Mouse (Mus musculus) kidney, adult 2 months (tissue): ENCODE measurements around the gene 9530077C05Rik. TPM values are rescaled to one million over a fixed set of nuclear protein-coding genes. Genes with fewer than 3 reads are reported as not detected.
A peak's percentile ranks its signal among the peaks of the same experiment; 100 is the strongest.

Experiments used
- DNase-seq: peaks from one replicate; pipeline ENCODE4 v3.0.0; 2021
- H3K27ac ChIP-seq: fragments of 200-500 bp; 2 replicates; pipeline ENCODE4 v1.5.1; 2012; ENCODE audit warnings: low read depth, low read length, control low read depth, inconsistent platforms; ENCODE audit not compliant: insufficient read depth
- H3K27me3 ChIP-seq: fragments of 200-500 bp; replicated peaks from 2 replicates; pipeline ENCODE4 v1.6.1; 2012; ENCODE audit warnings: mild to moderate bottlenecking, moderate library complexity, low read length, inconsistent platforms; ENCODE audit not compliant: control insufficient read depth, insufficient read depth
- H3K36me3 ChIP-seq: fragments of 200-500 bp; 2 replicates; pipeline ENCODE4 v1.6.1; 2012; ENCODE audit warnings: mild to moderate bottlenecking, moderate library complexity, low read length, inconsistent platforms; ENCODE audit not compliant: control insufficient read depth, insufficient read depth
- H3K4me1 ChIP-seq: fragments of 200-500 bp; 2 replicates; pipeline ENCODE4 v1.6.1; 2011; ENCODE audit warnings: low read length; ENCODE audit not compliant: control insufficient read depth, insufficient read depth
- H3K4me3 ChIP-seq: fragments of 200-500 bp; 2 replicates; pipeline ENCODE4 v1.5.1; 2011; ENCODE audit warnings: mild to moderate bottlenecking, low read depth, low read length, control low read depth; ENCODE audit not compliant: insufficient read depth
- CTCF ChIP-seq: fragments of 200-500 bp; conservative IDR thresholded peaks from 2 replicates; pipeline ENCODE4 v1.5.1; 2011; ENCODE audit warnings: low read depth, mild to moderate bottlenecking, control low read depth, low read length, moderate library complexity, mixed read lengths; ENCODE audit not compliant: insufficient read depth, insufficient read length
- POLR2A ChIP-seq: fragments of 200-500 bp; IDR thresholded peaks from one replicate; pipeline ENCODE4 v1.6.1; 2011; ENCODE audit warnings: low read depth, low read length, control low read depth
- WGBS: fragments of 180-500 bp; shearing (Covaris S2); methylation state at CpG from one replicate; pipeline ENCODE4 v1.1.7; 2018; 5-methylcytosine and 5-hydroxymethylcytosine counted together
- polyA plus RNA-seq: library from polyadenylated mRNA; depleted of rRNA; stranded (reverse); fragments of >200 nt; gene quantifications from 2 replicates; pipeline ENCODE4 v1.2.3, GENCODE M21; 2012

The 9530077C05Rik gene
- polyA plus RNA-seq, 1 experiment = 1.0 TPM

DNA sequence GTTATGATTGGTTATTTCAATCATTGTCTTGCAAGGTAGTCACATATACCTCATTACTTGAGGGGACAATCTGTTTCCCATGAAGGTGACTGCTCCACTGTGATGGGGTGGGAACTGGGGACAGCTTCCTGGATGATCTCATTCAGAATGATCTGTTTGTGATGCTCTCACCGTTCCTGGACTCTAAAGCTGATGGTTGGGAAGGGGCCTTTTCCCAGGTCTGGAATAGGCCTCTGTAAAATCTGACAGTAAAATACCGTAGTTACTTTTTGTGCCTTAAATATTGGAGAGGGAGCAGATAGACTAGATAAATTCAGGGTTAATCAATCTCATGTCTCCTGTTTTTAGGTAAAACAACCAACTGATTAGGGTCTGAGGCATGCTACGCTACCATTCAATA is 58.3 kb downstream of the 9530077C05Rik start, which contains the start of gene Rp9:
Gene Rp9 (minus strand): TSS at position 101 of the 400 bp plus-strand sequence.
- WGBS = 91% methylated on average over 3 of the region's 3 CpGs
- TF ChIP-seq POLR2A (no peak), CTCF (no peak)
- no peaks in the 10 kb centered on the region for H3K36me3 ChIP-seq
- H3K4me1 ChIP-seq = peaks cover 3% of the 10 kb centered on the region; the same call in 1 of the 2 replicates
- peak within 1 kb of the TSS; percentile 33; the same call in 1 of the 2 replicates for H3K27ac ChIP-seq
- 0 out of 2 replicates have a peak within 1 kb of the TSS, but pooled peaks have one; percentile 58 for H3K4me3 ChIP-seq
- no peak for DNase-seq
- no peaks in the 10 kb centered on the region for H3K27me3 ChIP-seq

DNA sequence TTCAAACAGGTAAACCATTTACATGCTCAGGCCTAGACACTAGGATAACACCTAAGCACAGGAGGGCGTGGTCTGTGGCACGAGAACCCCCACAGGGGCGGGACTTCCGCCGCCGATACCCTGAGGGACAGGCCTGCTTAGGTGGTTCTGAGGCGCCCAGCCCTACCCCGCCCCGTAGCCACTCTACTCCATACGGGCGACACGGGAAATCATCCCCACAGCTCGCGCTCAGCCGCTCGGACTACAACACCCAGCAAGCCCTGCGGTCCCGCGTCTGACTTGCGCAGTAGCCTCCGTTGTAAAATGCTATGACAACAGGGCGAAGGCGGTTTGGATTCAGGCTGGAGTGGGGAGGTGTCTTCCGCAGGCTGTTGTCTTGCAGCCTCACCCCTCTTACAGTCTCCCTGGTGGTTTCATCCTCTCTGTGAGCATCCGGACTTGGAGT is 64.1 kb downstream of the 9530077C05Rik start, which contains the start of gene Bbs9:
Gene Bbs9 (plus strand): TSS at position 292 of the 445 bp plus-strand sequence.
- TF ChIP-seq POLR2A = peak; percentile 25
- no peak for TF ChIP-seq CTCF
- no peaks in the 10 kb centered on the region for H3K36me3 ChIP-seq
- peak within 1 kb of the TSS; percentile 11; the same call in 1 of the 2 replicates for H3K27ac ChIP-seq
- DNase-seq = peak; percentile 97
- peak within 1 kb of the TSS; percentile 78 for H3K4me3 ChIP-seq
- 1% methylated on average over 25 of the region's 25 CpGs for whole genome bisulfite sequencing
- no peaks in the 10 kb centered on the region for H3K27me3 ChIP-seq
- H3K4me1 ChIP-seq = no peaks in the 10 kb centered on the region

DNA sequence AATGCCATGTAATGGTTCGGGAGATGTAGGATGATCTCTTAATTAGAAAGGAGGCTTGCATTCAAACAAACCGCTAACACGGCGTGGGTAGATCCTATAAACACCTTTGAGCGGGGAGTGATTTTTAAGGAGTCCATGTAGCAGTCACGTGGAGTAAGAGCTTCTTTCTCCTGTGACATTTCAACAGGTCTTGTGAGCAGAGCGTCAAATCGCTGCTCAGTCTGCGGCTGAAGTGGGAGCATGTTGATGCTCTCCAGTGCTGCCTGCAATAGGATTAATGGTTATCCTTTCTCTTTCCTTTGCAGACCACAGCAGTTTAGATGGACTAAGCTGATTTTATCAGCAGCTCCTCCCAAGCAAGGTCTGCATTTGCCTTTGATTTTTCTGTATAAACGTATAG is 65.0 kb downstream of the 9530077C05Rik start:
- H3K4me1 ChIP-seq = no peaks in the 10 kb centered on the region
- peak; percentile 17 for DNase-seq
- no peaks in the 10 kb centered on the region for H3K36me3 ChIP-seq
- 6% methylated on average over 10 of the region's 10 CpGs for WGBS
- peak overlapping the region; percentile 78 for H3K4me3 ChIP-seq
- peak overlapping the region; percentile 11; the same call in 1 of the 2 replicates for H3K27ac ChIP-seq
- TF ChIP-seq CTCF (no peak), POLR2A (no peak)
- no peaks in the 10 kb centered on the region for H3K27me3 ChIP-seq

DNA sequence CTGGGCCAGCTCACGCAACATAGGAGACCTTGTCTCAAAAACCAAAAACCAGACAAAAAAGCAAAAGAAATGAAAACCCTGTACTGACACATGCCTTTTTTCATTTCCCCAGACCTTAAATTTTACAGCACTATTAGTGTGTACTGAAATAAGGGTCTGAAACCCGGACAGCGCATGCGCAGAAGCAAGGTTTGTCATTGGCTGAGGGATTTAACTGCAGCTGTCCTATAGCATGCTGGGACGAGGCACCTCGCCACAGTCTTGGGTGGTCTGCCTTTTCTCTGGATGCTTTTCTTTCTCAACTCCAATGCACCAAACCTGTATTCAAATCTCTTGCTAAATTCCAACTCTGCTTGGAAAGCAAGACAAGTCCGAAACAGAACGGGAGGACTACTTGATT is 67.6 kb downstream of the 9530077C05Rik start:
- TF ChIP-seq CTCF = no peak
- no peak for TF ChIP-seq POLR2A
- WGBS = 95% methylated on average over 8 of the region's 8 CpGs
- no peak overlapping the region for H3K27ac ChIP-seq

DNA sequence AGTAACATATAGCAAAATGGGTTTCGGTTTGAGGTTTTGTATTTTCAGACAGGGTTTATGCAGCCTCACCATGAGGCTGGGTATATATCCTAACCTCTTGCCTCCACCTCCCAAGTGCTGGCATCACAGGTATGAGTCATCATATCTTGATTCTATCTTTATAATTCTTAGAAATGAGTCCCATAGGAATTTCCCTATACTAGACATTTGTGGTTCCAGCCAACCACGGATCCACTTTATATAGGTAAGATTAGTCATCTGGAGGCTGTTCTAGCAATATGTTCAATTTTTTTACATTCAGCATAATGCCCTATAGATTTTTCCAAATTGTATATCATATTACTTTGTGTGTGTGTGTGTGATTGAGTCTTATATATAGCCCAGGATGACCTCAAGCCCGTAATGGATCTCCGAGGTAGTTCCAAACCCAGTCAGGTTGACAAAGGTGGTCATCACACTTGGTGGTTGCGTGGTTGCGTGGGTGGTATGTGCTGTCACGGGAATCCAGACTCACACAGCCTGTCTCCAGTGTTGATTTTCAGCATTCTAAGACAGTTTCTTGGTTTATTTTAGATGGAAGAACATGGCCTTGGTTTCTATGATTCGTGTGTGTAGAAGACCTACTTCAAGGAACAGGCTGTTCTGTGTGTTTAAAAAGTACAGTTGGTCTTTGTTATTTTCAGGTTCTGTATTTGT is 72.7 kb downstream of the 9530077C05Rik start:
- Histone ChIP-seq H3K36me3 (no peaks in the 10 kb centered on the region), H3K27ac (no peak overlapping the region), H3K27me3 (no peaks in the 10 kb centered on the region), H3K4me3 (no peak overlapping the region), H3K4me1 (peaks cover 3% of the 10 kb centered on the region; the same call in 1 of the 2 replicates)
- no peak for TF ChIP-seq CTCF
- TF ChIP-seq POLR2A = no peak
- 96% methylated on average over 8 of the region's 8 CpGs for WGBS
- no peak for DNase-seq

More for the DNA sequence above, 67.6 kb downstream of the 9530077C05Rik start:
- no peak for DNase-seq
- H3K27me3 ChIP-seq = no peaks in the 10 kb centered on the region
- no peak overlapping the region for H3K4me3 ChIP-seq
- no peaks in the 10 kb centered on the region for H3K36me3 ChIP-seq
- no peaks in the 10 kb centered on the region for H3K4me1 ChIP-seq

DNA sequence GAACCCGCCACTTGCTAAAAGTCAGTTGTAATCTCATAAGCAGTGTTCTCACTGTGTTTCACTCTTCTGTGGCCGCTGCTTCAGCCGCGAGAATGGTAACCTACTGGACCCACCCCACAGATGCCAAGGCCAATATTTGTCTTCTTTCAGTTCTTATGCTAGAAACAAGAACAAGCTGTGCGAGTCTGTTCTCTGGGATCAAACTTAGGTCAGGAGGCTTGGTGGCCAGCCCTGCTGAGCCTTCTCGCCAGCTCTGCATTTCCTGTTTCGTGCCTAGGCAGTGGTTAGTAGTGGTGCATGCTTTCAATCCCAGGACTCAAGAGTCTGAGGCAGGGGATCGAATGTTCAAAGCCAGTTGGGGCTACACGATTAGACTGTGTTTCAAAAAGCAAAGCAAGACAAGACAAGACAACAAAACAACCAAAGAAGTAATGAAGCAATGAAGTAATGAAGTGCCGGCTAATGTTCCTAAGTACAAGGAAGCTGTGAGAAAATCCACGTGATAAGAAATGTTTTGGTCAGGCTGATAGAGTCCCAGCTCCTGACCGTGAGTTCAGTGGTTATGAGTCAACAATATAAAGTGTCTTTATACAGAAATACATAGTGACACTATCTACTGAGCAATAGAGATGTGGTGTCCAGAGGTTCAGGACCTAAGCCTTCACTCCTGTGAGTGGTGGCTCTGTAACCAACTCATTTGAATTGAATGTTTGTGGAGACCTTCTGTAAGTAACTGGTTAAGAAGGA is 73.4 kb downstream of the 9530077C05Rik start:
- Histone ChIP-seq H3K27ac (no peak overlapping the region), H3K27me3 (no peaks in the 10 kb centered on the region), H3K4me3 (no peak overlapping the region), H3K4me1 (peaks cover 3% of the 10 kb centered on the region; the same call in 1 of the 2 replicates), H3K36me3 (no peaks in the 10 kb centered on the region)
- WGBS = 90% methylated on average over 12 of the region's 12 CpGs
- TF ChIP-seq CTCF (no peak), POLR2A (no peak)
- no peak for DNase-seq

DNA sequence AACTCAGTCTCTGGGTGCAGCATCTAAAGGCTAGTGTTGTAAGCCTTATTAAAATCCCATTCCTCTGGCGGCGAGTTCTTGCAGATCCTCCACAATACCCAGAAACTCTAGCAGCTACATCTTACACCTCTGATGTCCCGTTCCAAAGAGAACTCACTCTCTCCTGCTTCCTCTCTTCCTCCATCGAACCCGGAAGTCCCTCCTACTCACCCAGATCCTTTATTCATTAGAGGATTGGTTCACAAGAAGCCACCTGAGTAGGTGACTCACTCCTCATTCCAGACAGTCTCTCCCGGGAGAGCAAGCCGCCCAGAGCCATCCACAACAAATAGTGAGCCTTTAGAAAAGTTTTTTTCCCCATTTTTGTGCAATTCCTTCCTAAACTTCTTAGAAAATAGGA is 74.9 kb downstream of the 9530077C05Rik start:
- 89% methylated on average over 7 of the region's 7 CpGs for WGBS
- no peaks in the 10 kb centered on the region for H3K36me3 ChIP-seq
- no peak for DNase-seq
- H3K27me3 ChIP-seq = no peaks in the 10 kb centered on the region
- TF ChIP-seq CTCF = no peak
- no peak for TF ChIP-seq POLR2A
- no peak overlapping the region for H3K4me3 ChIP-seq
- H3K27ac ChIP-seq = no peak overlapping the region
- H3K4me1 ChIP-seq = peaks cover 3% of the 10 kb centered on the region; the same call in 1 of the 2 replicates
